Mouse (Mus musculus): Measurements from ENCODE around the gene Pes1.

Pes1 gene

GRCm38 (mm10) chr11:3963610-3964415 is at the start of gene Pes1:
Gene Pes1, plus strand, starts transcription at chr11:3963975.
- no peak for TF ChIP-seq GATA4 (IDR thresholded peaks at IDR 0.05; ENCODE audit: insufficient replicate concordance, low read length)

GRCm38 (mm10) chr11:3914109-3914840 is 49.5 kb upstream of the Pes1 start, which contains the start of gene Slc35e4:
Gene Slc35e4, minus strand, starts transcription at chr11:3914664.
- no peak for TF ChIP-seq GATA4 (IDR thresholded peaks at IDR 0.05; ENCODE audit: insufficient replicate concordance, low read length)

GRCm38 (mm10) chr11:3918738-3919137 is 45.0 kb upstream of the Pes1 start:
- no peak for TF ChIP-seq GATA4 (IDR thresholded peaks at IDR 0.05; ENCODE audit: insufficient replicate concordance, low read length)

- TF ChIP-seq GATA4 (IDR thresholded peaks at IDR 0.05; ENCODE audit: insufficient replicate concordance, low read length), result no peak
Measured at GRCm38 (mm10) chr11:3920476-3920875, 43.3 kb upstream of the Pes1 start.

- TF ChIP-seq GATA4 (IDR thresholded peaks at IDR 0.05; ENCODE audit: insufficient replicate concordance, low read length), result no peak
Measured at GRCm38 (mm10) chr11:3921281-3921850, 42.4 kb upstream of the Pes1 start.

- TF ChIP-seq GATA4 (IDR thresholded peaks at IDR 0.05; ENCODE audit: insufficient replicate concordance, low read length), result no peak
Measured at GRCm38 (mm10) chr11:3922115-3922514, 41.7 kb upstream of the Pes1 start.

GRCm38 (mm10) chr11:3922731-3923130 is 41.0 kb upstream of the Pes1 start:
- TF ChIP-seq GATA4 (IDR thresholded peaks at IDR 0.05; ENCODE audit: insufficient replicate concordance, low read length), result no peak

GRCm38 (mm10) chr11:3925916-3926315 is 37.9 kb upstream of the Pes1 start:
- no peak for TF ChIP-seq GATA4 (IDR thresholded peaks at IDR 0.05; ENCODE audit: insufficient replicate concordance, low read length)

- no peak for TF ChIP-seq GATA4 (IDR thresholded peaks at IDR 0.05; ENCODE audit: insufficient replicate concordance, low read length)
Measured at GRCm38 (mm10) chr11:3930019-3930418, 33.8 kb upstream of the Pes1 start.

GRCm38 (mm10) chr11:3930931-3931330 is 32.8 kb upstream of the Pes1 start:
- TF ChIP-seq GATA4 (IDR thresholded peaks at IDR 0.05; ENCODE audit: insufficient replicate concordance, low read length), result no peak

GRCm38 (mm10) chr11:3931511-3932211 is 32.1 kb upstream of the Pes1 start, which contains the start of gene Tcn2:
Gene Tcn2, minus strand, starts transcription at chr11:3932159.
- peak; percentile 89 for TF ChIP-seq GATA4 (IDR thresholded peaks at IDR 0.05; ENCODE audit: insufficient replicate concordance, low read length)

- no peak for TF ChIP-seq GATA4 (IDR thresholded peaks at IDR 0.05; ENCODE audit: insufficient replicate concordance, low read length)
Measured at GRCm38 (mm10) chr11:3933756-3934285, 30.0 kb upstream of the Pes1 start.

- TF ChIP-seq GATA4 (IDR thresholded peaks at IDR 0.05; ENCODE audit: insufficient replicate concordance, low read length), result no peak
Measured at GRCm38 (mm10) chr11:3935135-3935534, 28.6 kb upstream of the Pes1 start.

- TF ChIP-seq GATA4 (IDR thresholded peaks at IDR 0.05; ENCODE audit: insufficient replicate concordance, low read length), result no peak
Measured at GRCm38 (mm10) chr11:3936318-3936717, 27.5 kb upstream of the Pes1 start.

- TF ChIP-seq GATA4 (IDR thresholded peaks at IDR 0.05; ENCODE audit: insufficient replicate concordance, low read length), result no peak
Measured at GRCm38 (mm10) chr11:3937321-3937874, 26.4 kb upstream of the Pes1 start.
